Mouse (Mus musculus): ENCODE data around the gene Nupl2. TPM values are rescaled to one million over a fixed set of nuclear protein-coding genes. Genes with fewer than 3 reads are reported as not detected.

The Nupl2 gene
- 21.1 and 24.9 TPM in 2 replicates for polyA plus RNA-seq (2014; fragmentation: Nextera tagmentation; extraction: Ambion mirVana)

DNA sequence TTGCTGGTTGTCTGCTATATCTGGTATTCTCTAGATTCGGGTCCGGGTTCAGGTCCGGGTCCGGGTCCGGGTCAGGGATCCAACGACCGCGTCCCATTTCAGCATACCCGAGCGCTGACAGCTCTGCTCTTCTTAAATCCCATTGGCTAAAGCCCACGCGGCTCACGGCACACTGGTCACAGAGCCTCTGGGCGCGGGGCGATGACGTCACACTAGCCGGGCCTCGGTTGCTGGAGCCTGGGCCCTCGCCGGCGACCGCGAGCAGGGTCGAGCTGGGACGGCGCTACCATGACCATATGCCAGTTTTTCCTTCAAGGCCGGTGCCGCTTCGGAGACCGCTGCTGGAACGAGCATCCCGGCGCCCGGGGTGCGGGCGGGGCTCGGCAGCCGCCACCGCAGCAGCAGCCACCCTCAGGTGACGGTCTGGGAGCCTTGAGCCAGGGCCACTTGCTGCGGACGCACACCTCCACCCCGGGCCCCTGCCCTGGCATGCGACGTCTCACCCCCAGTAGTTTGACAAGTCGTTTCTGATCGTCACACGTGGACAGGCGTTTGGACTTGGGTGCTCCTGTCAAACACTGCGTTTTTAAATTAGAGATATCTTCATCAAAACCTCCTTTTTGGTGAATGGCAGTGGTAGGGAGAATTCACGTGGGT lies at the start of gene Nupl2:
Gene Nupl2 (plus strand): TSS at position 175 of the 657 bp plus-strand sequence.
- peak within 1 kb of the TSS; percentile 85 for H3K9ac ChIP-seq (ENCODE audit: low read length)
- H3K9me3 ChIP-seq (ENCODE audit: control insufficient read depth, low read length) = no peaks in the 10 kb centered on the region
- no peaks in the 10 kb centered on the region for H3K4me1 ChIP-seq (ENCODE audit: control insufficient read depth, insufficient read depth, low read length)
- peaks cover 4% of the 10 kb centered on the region; the same call in 1 of the 2 replicates for H3K36me3 ChIP-seq (ENCODE audit: control insufficient read depth, insufficient read depth, low read length)
- ATAC-seq (ENCODE audit: insufficient number of reproducible peaks, low FRiP score, low TSS enrichment, low read depth) (peak; percentile 98), DNase-seq (ENCODE audit: low spot score) (peak; percentile 98)
- under 1% methylated on average over 52 of the region's 52 CpGs for whole genome bisulfite sequencing
- H3K4me3 ChIP-seq (ENCODE audit: low read depth, low read length) = peak within 1 kb of the TSS; percentile 66
- no peak within 1 kb of the TSS for H3K27ac ChIP-seq (replicated peaks; ENCODE audit: low read depth, low read length)
- peak within 1 kb of the TSS; percentile 52 for H3K4me2 ChIP-seq (ENCODE audit: low read depth, severe bottlenecking)
- no peaks in the 10 kb centered on the region for H3K27me3 ChIP-seq (ENCODE audit: control insufficient read depth, insufficient read depth, low read length)

DNA sequence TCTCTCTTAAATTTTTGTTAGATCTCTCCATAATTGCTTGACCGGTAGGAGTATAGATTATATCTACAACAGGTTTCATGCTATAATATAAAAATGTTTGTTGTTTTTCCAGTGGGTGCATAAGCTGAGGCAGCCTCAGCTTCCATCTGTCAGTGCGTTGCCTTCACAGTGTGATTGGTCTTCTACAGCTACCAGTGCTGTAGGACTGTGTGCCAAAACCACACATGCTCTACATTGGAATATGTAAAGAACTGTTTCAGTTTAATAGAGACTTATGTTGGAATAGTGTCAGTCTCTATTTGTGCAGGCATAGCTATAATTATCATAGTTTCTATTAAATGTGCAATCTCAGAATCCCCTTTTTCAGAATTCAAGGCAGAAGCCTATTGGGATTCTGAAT lies 42.5 kb upstream of the Nupl2 start:
- H3K4me3 ChIP-seq (ENCODE audit: low read depth, low read length) = no peak overlapping the region
- no peaks in the 10 kb centered on the region for H3K27me3 ChIP-seq (ENCODE audit: control insufficient read depth, insufficient read depth, low read length)
- no peak overlapping the region for H3K27ac ChIP-seq (replicated peaks; ENCODE audit: low read depth, low read length)
- 97% methylated on average over 2 of the region's 2 CpGs for WGBS
- H3K36me3 ChIP-seq (ENCODE audit: control insufficient read depth, insufficient read depth, low read length) = no peaks in the 10 kb centered on the region
- ATAC-seq (ENCODE audit: insufficient number of reproducible peaks, low FRiP score, low TSS enrichment, low read depth) (no peak), DNase-seq (ENCODE audit: low spot score) (no peak)
- no peak overlapping the region for H3K9ac ChIP-seq (ENCODE audit: low read length)
- H3K4me2 ChIP-seq (ENCODE audit: low read depth, severe bottlenecking) = no peak overlapping the region
- no peaks in the 10 kb centered on the region for H3K9me3 ChIP-seq (ENCODE audit: control insufficient read depth, low read length)
- H3K4me1 ChIP-seq (ENCODE audit: control insufficient read depth, insufficient read depth, low read length) = no peaks in the 10 kb centered on the region

DNA sequence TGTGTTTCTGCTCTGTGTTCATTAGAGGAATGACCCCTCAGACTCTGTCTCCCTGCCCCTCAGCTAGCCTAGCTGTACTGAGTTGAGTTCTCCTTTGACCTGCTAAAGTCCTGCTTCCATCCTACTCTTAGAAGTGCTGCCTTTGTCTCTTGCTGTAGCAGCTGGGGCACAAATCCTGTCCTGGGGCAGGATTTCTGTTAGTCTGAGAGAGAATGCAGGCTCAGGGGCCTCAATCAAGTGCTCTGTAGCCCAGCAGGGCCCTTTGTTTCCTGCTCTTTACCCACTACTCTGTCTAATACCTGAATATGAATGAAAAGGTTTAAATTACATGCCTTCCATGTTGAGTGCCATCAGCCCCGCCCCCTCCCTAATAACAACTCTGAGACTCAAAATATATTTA lies 40.6 kb upstream of the Nupl2 start:
- WGBS = 86% methylated on average over 1 of the region's 1 CpGs
- DNase-seq (ENCODE audit: low spot score) = no peak
- no peak overlapping the region for H3K9ac ChIP-seq (ENCODE audit: low read length)
- H3K27me3 ChIP-seq (ENCODE audit: control insufficient read depth, insufficient read depth, low read length) = no peaks in the 10 kb centered on the region
- no peak overlapping the region for H3K27ac ChIP-seq (replicated peaks; ENCODE audit: low read depth, low read length)
- H3K4me3 ChIP-seq (ENCODE audit: low read depth, low read length) = no peak overlapping the region
- H3K9me3 ChIP-seq (ENCODE audit: control insufficient read depth, low read length) = no peaks in the 10 kb centered on the region
- no peaks in the 10 kb centered on the region for H3K4me1 ChIP-seq (ENCODE audit: control insufficient read depth, insufficient read depth, low read length)
- H3K36me3 ChIP-seq (ENCODE audit: control insufficient read depth, insufficient read depth, low read length) = no peaks in the 10 kb centered on the region
- no peak overlapping the region for H3K4me2 ChIP-seq (ENCODE audit: low read depth, severe bottlenecking)
- ATAC-seq (ENCODE audit: insufficient number of reproducible peaks, low FRiP score, low TSS enrichment, low read depth) = no peak

DNA sequence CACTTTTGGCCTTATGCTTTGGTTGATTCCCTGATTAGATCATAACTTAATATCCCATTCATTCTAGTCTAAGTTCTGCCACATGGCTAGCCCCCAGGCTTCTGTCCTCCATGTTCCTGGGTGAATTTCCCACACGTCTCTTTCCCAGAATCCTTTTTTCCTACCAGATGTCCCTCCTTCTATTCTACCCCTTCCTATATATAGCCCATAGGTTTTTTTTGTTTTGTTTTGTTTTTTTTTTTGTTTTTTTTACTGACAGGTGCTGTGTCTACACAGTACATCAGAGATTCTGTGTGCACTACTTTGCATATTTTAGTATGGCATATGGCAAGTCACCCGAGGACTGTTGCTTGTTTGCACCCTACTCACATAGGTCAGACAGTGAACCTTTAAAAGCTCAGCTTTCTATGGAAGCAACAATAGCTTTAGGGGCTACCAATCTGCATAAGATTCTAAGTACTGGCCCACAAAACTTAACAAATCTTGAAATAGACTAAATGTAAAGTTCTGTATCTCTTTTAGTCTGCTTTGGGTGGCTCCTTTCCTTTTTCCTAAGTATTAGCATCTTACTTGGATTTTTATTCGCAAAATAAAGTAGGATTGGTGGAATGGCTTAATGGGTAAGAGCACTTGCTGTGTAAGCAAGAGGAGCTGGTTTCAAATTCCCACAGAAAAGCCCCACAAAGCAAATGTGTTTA lies 40.0 kb upstream of the Nupl2 start:
- Histone ChIP-seq H3K4me2 (ENCODE audit: low read depth, severe bottlenecking) (no peak overlapping the region), H3K9ac (ENCODE audit: low read length) (no peak overlapping the region), H3K27me3 (ENCODE audit: control insufficient read depth, insufficient read depth, low read length) (no peaks in the 10 kb centered on the region), H3K4me3 (ENCODE audit: low read depth, low read length) (no peak overlapping the region), H3K36me3 (ENCODE audit: control insufficient read depth, insufficient read depth, low read length) (no peaks in the 10 kb centered on the region), H3K9me3 (ENCODE audit: control insufficient read depth, low read length) (no peaks in the 10 kb centered on the region), H3K4me1 (ENCODE audit: control insufficient read depth, insufficient read depth, low read length) (no peaks in the 10 kb centered on the region), H3K27ac (replicated peaks; ENCODE audit: low read depth, low read length) (no peak overlapping the region)
- DNase-seq (ENCODE audit: low spot score) = no peak
- ATAC-seq (ENCODE audit: insufficient number of reproducible peaks, low FRiP score, low TSS enrichment, low read depth) = no peak
- 91% methylated on average over 3 of the region's 3 CpGs for WGBS

DNA sequence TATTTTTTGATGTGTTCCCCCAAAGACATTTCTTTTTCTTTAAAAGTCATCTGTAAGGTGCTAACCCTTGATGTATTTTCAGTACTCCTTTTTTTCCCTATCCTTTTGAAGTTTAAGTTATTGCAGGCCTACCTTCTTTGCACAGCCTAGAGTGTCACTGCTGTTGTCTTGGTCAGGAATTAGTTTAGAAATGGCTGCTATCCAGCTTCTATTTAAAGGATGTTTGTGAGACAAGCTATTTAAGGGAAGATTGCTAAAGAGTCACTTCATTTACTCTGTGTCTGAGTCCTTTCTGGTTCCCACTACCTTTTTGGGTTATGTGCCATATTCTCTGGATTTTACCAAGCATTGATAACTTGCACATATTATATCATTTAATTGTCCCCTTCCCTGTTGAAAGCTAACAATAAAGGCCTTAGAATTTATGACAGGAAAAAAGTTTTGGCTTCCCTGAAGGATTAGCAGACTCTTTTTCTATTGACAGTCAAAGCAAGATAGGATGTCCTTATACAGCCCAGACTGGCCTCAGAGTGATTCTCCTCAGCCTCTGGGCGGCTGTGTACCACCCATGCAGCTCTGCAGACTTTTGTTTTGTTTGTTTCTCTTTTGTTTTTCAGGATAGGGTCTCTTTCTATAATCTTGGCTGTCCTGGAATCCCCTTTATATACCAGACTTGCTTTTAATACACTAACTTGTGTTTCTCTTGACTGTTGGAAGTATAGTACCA lies 38.7 kb upstream of the Nupl2 start:
- Histone ChIP-seq H3K4me3 (ENCODE audit: low read depth, low read length) (no peak overlapping the region), H3K27ac (replicated peaks; ENCODE audit: low read depth, low read length) (no peak overlapping the region), H3K9me3 (ENCODE audit: control insufficient read depth, low read length) (no peaks in the 10 kb centered on the region), H3K36me3 (ENCODE audit: control insufficient read depth, insufficient read depth, low read length) (no peaks in the 10 kb centered on the region), H3K4me1 (ENCODE audit: control insufficient read depth, insufficient read depth, low read length) (no peaks in the 10 kb centered on the region), H3K4me2 (ENCODE audit: low read depth, severe bottlenecking) (no peak overlapping the region), H3K9ac (ENCODE audit: low read length) (no peak overlapping the region), H3K27me3 (ENCODE audit: control insufficient read depth, insufficient read depth, low read length) (no peaks in the 10 kb centered on the region)
- ATAC-seq (ENCODE audit: insufficient number of reproducible peaks, low FRiP score, low TSS enrichment, low read depth) (no peak), DNase-seq (ENCODE audit: low spot score) (no peak)
- WGBS = 84% methylated on average over 1 of the region's 1 CpGs

DNA sequence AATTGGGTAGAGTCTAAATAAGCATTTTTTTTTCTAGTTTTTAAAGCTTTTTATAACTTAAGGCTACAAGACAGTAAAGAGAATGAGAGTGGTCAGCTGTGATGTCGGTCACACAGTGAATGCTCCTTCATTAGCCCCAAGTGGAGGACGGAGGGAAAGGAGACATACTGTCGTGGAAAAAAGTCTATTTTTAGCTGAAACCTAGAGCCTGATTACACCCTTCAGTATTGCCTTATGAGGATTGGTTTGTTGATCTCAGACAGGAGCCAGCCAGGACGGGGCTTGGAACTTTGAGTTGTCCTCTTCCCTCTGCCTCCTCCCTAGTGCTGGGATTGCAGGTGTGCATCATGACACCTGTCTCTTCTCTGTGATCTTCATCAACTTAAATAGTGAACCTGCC lies 37.8 kb upstream of the Nupl2 start:
- no peak overlapping the region for H3K4me3 ChIP-seq (ENCODE audit: low read depth, low read length)
- WGBS = 75% methylated on average over 4 of the region's 4 CpGs

DNA sequence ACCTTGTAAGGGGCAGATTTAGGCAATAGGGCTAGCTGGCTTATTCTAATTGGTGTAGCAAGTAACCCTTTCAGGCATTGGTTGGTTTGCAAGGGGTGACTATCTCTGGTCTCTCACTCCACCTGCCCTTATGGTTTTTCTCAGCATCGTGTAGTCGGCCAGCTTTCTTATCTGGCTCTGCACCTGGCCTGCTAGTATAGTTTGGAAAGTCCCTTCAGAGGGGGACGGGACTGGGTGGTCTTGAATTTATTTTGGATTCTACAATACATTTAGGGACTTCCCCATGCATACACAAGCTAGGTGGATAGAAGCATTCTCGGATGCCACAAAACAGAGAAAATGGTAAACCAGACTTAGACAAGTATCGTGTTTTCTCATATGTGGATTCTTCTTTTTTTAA lies 17.8 kb upstream of the Nupl2 start:
- ATAC-seq (ENCODE audit: insufficient number of reproducible peaks, low FRiP score, low TSS enrichment, low read depth) = no peak
- Histone ChIP-seq H3K27me3 (ENCODE audit: control insufficient read depth, insufficient read depth, low read length) (no peaks in the 10 kb centered on the region), H3K36me3 (ENCODE audit: control insufficient read depth, insufficient read depth, low read length) (peaks cover 4% of the 10 kb centered on the region; the same call in 1 of the 2 replicates), H3K27ac (replicated peaks; ENCODE audit: low read depth, low read length) (no peak overlapping the region), H3K9me3 (ENCODE audit: control insufficient read depth, low read length) (no peaks in the 10 kb centered on the region), H3K4me1 (ENCODE audit: control insufficient read depth, insufficient read depth, low read length) (no peaks in the 10 kb centered on the region), H3K4me3 (ENCODE audit: low read depth, low read length) (no peak overlapping the region), H3K4me2 (ENCODE audit: low read depth, severe bottlenecking) (no peak overlapping the region), H3K9ac (ENCODE audit: low read length) (no peak overlapping the region)
- 94% methylated on average over 5 of the region's 5 CpGs for whole genome bisulfite sequencing
- DNase-seq (ENCODE audit: low spot score) = no peak

More for the DNA sequence above, 37.8 kb upstream of the Nupl2 start:
- no peak overlapping the region for H3K9ac ChIP-seq (ENCODE audit: low read length)
- ATAC-seq (ENCODE audit: insufficient number of reproducible peaks, low FRiP score, low TSS enrichment, low read depth) (no peak), DNase-seq (ENCODE audit: low spot score) (no peak)
- H3K4me2 ChIP-seq (ENCODE audit: low read depth, severe bottlenecking) = no peak overlapping the region
- no peaks in the 10 kb centered on the region for H3K4me1 ChIP-seq (ENCODE audit: control insufficient read depth, insufficient read depth, low read length)
- no peak overlapping the region for H3K27ac ChIP-seq (replicated peaks; ENCODE audit: low read depth, low read length)
- H3K27me3 ChIP-seq (ENCODE audit: control insufficient read depth, insufficient read depth, low read length) = no peaks in the 10 kb centered on the region
- no peaks in the 10 kb centered on the region for H3K9me3 ChIP-seq (ENCODE audit: control insufficient read depth, low read length)
- H3K36me3 ChIP-seq (ENCODE audit: control insufficient read depth, insufficient read depth, low read length) = no peaks in the 10 kb centered on the region

DNA sequence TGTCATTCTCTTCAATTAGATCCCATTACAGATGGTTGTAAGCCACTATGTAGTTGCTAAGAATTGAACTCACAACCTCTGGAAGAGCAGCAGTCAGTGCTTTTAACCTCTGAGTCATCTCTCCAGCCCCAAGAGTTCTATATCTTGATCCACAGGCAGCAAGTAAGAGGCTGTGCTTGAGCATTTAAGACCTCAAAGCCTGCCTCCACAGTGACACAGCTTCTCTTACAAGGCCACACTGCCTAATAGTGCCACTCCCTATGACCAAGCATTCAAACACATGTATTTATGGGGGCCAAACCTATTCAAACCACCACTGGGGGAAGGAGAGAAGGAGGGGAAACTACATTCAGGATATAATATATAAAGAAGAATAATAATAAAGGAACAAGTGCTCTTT lies 12.6 kb upstream of the Nupl2 start:
- Histone ChIP-seq H3K27ac (replicated peaks; ENCODE audit: low read depth, low read length) (no peak overlapping the region), H3K9ac (ENCODE audit: low read length) (no peak overlapping the region), H3K4me3 (ENCODE audit: low read depth, low read length) (no peak overlapping the region), H3K4me1 (ENCODE audit: control insufficient read depth, insufficient read depth, low read length) (no peaks in the 10 kb centered on the region), H3K27me3 (ENCODE audit: control insufficient read depth, insufficient read depth, low read length) (no peaks in the 10 kb centered on the region), H3K4me2 (ENCODE audit: low read depth, severe bottlenecking) (no peak overlapping the region), H3K9me3 (ENCODE audit: control insufficient read depth, low read length) (no peaks in the 10 kb centered on the region), H3K36me3 (ENCODE audit: control insufficient read depth, insufficient read depth, low read length) (no peaks in the 10 kb centered on the region; the same call in 1 of the 2 replicates)
- DNase-seq (ENCODE audit: low spot score) = no peak
- ATAC-seq (ENCODE audit: insufficient number of reproducible peaks, low FRiP score, low TSS enrichment, low read depth) = no peak

Data from limb, embryonic 11.5 days (tissue).